Mouse (Mus musculus) stomach, postnatal 0 days (tissue): Measurements from ENCODE around the gene Kcnma1. TPM values are rescaled to one million over a fixed set of nuclear protein-coding genes. Genes with fewer than 3 reads are reported as not detected.

ENCODE experiments used
- ATAC-seq: fragments of 200-750 bp; cut with Nextera tagmentation; 2 replicates; pipeline ENCODE4 v1.8.0; 2017; ENCODE audit not compliant: low FRiP score, low TSS enrichment
- DNase-seq: peaks from one replicate; pipeline ENCODE4 v3.0.0-alpha.2; 2016; ENCODE audit warnings: low spot score
- H3K27ac ChIP-seq: fragments of 300-500 bp; sonication (generic); replicated peaks from 2 replicates; pipeline ENCODE4 v1.5.1; 2014; ENCODE audit warnings: mild to moderate bottlenecking, control low read depth
- H3K27me3 ChIP-seq: fragments of 300-500 bp; sonication (generic); 2 replicates; pipeline ENCODE4 v1.6.1; 2014; ENCODE audit warnings: low read length; ENCODE audit not compliant: control insufficient read depth, insufficient read depth
- H3K36me3 ChIP-seq: fragments of 300-500 bp; sonication (generic); 2 replicates; pipeline ENCODE4 v1.6.1; 2014; ENCODE audit warnings: low read length, mixed read lengths; ENCODE audit not compliant: control insufficient read depth, insufficient read depth
- H3K4me1 ChIP-seq: fragments of 300-500 bp; sonication (generic); replicated peaks from 2 replicates; pipeline ENCODE4 v1.6.1; 2014; ENCODE audit warnings: antibody characterized with exemption; ENCODE audit not compliant: control insufficient read depth, insufficient read depth
- H3K4me2 ChIP-seq: fragments of 300-500 bp; sonication (generic); replicated peaks from 2 replicates; pipeline ENCODE4 v1.6.1; 2014; ENCODE audit warnings: low read depth, mild to moderate bottlenecking, control low read depth, moderate library complexity
- H3K4me3 ChIP-seq: fragments of 300-500 bp; sonication (generic); 2 replicates; pipeline ENCODE4 v1.5.1; 2014; ENCODE audit warnings: low read depth, low read length, control low read depth
- H3K9ac ChIP-seq: fragments of 300-500 bp; sonication (generic); 2 replicates; pipeline ENCODE4 v1.6.1; 2014; ENCODE audit warnings: mild to moderate bottlenecking, low read length, control low read depth, mixed read lengths
- H3K9me3 ChIP-seq: fragments of 300-500 bp; sonication (generic); 2 replicates; pipeline ENCODE4 v1.6.1; 2016; ENCODE audit warnings: low read length; ENCODE audit not compliant: control insufficient read depth
- CTCF ChIP-seq: IDR thresholded peaks from 2 replicates; pipeline ENCODE4 v1.5.1; 2016; ENCODE audit warnings: antibody characterized with exemption, low read depth, mild to moderate bottlenecking, moderate library complexity
- EP300 ChIP-seq: optimal IDR thresholded peaks from 2 replicates; pipeline ENCODE3; 2016; ENCODE audit warnings: antibody characterized with exemption
- WGBS: fragments of 180-500 bp; shearing (Covaris S2); extraction: QIAGEN DNeasy Blood & Tissue Kit; methylation state at CpG from one replicate; pipeline ENCODE4 v1.1.7; 2014; 5-methylcytosine and 5-hydroxymethylcytosine counted together
- polyA plus RNA-seq: library from polyadenylated mRNA; unstranded; fragments of >200 nt; fragmentation: Nextera tagmentation; extraction: Ambion mirVana; gene quantifications from 2 replicates; pipeline ENCODE4 v1.2.1, GENCODE M21; 2015

Kcnma1 gene
- polyA plus RNA-seq, 1 experiment from 2014 or later: 13.3 TPM

- no peak for TF ChIP-seq CTCF
- no peak for TF ChIP-seq EP300
Measured at GRCm38 (mm10) chr14:23602937-23603336, 411.4 kb downstream of the Kcnma1 start.

GRCm38 (mm10) chr14:23602054-23602453 is 412.2 kb downstream of the Kcnma1 start:
- WGBS: 68% methylated on average over 2 of the region's 2 CpGs
- H3K9me3 ChIP-seq: no peaks in the 10 kb centered on the region
- H3K4me3 ChIP-seq: no peak overlapping the region

More at GRCm38 (mm10) chr14:23602937-23603336, 411.4 kb downstream of the Kcnma1 start:
- H3K27me3 ChIP-seq: no peaks in the 10 kb centered on the region
- no peak overlapping the region for H3K4me3 ChIP-seq
- no peaks in the 10 kb centered on the region for H3K36me3 ChIP-seq
- no peaks in the 10 kb centered on the region for H3K9me3 ChIP-seq
- H3K27ac ChIP-seq: no peak overlapping the region
- 49% methylated on average over 4 of the region's 4 CpGs for WGBS
- no peak overlapping the region for H3K9ac ChIP-seq
- no peak overlapping the region for H3K4me2 ChIP-seq
- ATAC-seq (no peak), DNase-seq (no peak)
- no peaks in the 10 kb centered on the region for H3K4me1 ChIP-seq

GRCm38 (mm10) chr14:23594629-23595028 is 419.7 kb downstream of the Kcnma1 start:
- no peaks in the 10 kb centered on the region for H3K4me1 ChIP-seq
- no peak overlapping the region for H3K27ac ChIP-seq
- H3K9me3 ChIP-seq: no peaks in the 10 kb centered on the region
- H3K36me3 ChIP-seq: no peaks in the 10 kb centered on the region
- no peak overlapping the region for H3K4me2 ChIP-seq
- no peaks in the 10 kb centered on the region for H3K27me3 ChIP-seq
- H3K4me3 ChIP-seq: no peak overlapping the region
- ATAC-seq (no peak), DNase-seq (no peak)
- TF ChIP-seq EP300: no peak
- no peak for TF ChIP-seq CTCF
- 63% methylated on average over 5 of the region's 5 CpGs for WGBS
- no peak overlapping the region for H3K9ac ChIP-seq

More at GRCm38 (mm10) chr14:23602054-23602453, 412.2 kb downstream of the Kcnma1 start:
- H3K4me1 ChIP-seq: no peaks in the 10 kb centered on the region
- TF ChIP-seq CTCF (no peak), EP300 (no peak)
- DNase-seq (no peak), ATAC-seq (no peak)
- no peaks in the 10 kb centered on the region for H3K36me3 ChIP-seq
- H3K27ac ChIP-seq: no peak overlapping the region
- H3K4me2 ChIP-seq: no peak overlapping the region
- no peaks in the 10 kb centered on the region for H3K27me3 ChIP-seq
- H3K9ac ChIP-seq: no peak overlapping the region

GRCm38 (mm10) chr14:23592826-23593447 is 421.4 kb downstream of the Kcnma1 start:
- Histone ChIP-seq H3K4me2 (no peak overlapping the region), H3K9me3 (no peaks in the 10 kb centered on the region), H3K36me3 (no peaks in the 10 kb centered on the region), H3K27me3 (no peaks in the 10 kb centered on the region), H3K27ac (no peak overlapping the region), H3K4me1 (no peaks in the 10 kb centered on the region), H3K9ac (no peak overlapping the region), H3K4me3 (no peak overlapping the region)
- WGBS: 39% methylated on average over 6 of the region's 6 CpGs
- ATAC-seq (peak; percentile 47; the same call in 1 of the 2 replicates), DNase-seq (peak; percentile 19)
- no peak for TF ChIP-seq EP300

GRCm38 (mm10) chr14:23589744-23590481 is 424.4 kb downstream of the Kcnma1 start:
- WGBS: 55% methylated on average over 7 of the region's 7 CpGs
- H3K4me1 ChIP-seq: no peaks in the 10 kb centered on the region
- no peak for TF ChIP-seq CTCF
- no peak for TF ChIP-seq EP300
- ATAC-seq: no peak
- H3K27ac ChIP-seq: no peak overlapping the region; the same call in 1 of the 2 replicates
- H3K36me3 ChIP-seq: no peaks in the 10 kb centered on the region; the same call in 1 of the 2 replicates
- no peak for DNase-seq
- no peaks in the 10 kb centered on the region for H3K9me3 ChIP-seq
- H3K4me3 ChIP-seq: no peak overlapping the region
- H3K9ac ChIP-seq: no peak overlapping the region
- H3K4me2 ChIP-seq: no peak overlapping the region
- no peaks in the 10 kb centered on the region for H3K27me3 ChIP-seq

- no peak overlapping the region for H3K4me3 ChIP-seq
- ATAC-seq (no peak), DNase-seq (no peak)
- H3K27ac ChIP-seq: no peak overlapping the region
- TF ChIP-seq EP300: no peak
- no peak for TF ChIP-seq CTCF
- 65% methylated on average over 9 of the region's 9 CpGs for WGBS
- no peaks in the 10 kb centered on the region for H3K27me3 ChIP-seq
- no peaks in the 10 kb centered on the region for H3K4me1 ChIP-seq
- no peaks in the 10 kb centered on the region; the same call in 1 of the 2 replicates for H3K36me3 ChIP-seq
- H3K9me3 ChIP-seq: no peaks in the 10 kb centered on the region
- H3K9ac ChIP-seq: no peak overlapping the region
- H3K4me2 ChIP-seq: no peak overlapping the region
Measured at GRCm38 (mm10) chr14:23587451-23587850, 426.8 kb downstream of the Kcnma1 start.
